Mouse (Mus musculus): ENCODE results near the gene Tfap2a.

Tfap2a gene

GRCm38 (mm10) chr13:40738196-40738880 lies at the start of gene Tfap2a:
Tfap2a (minus strand) TSS chr13:40738376.
- no peak for DNase-seq (ENCODE audit: low spot score in 2 of 2)

- peak in 1 of 2 experiments; percentile 5 for DNase-seq (ENCODE audit: low spot score in 2 of 2)
Measured at GRCm38 (mm10) chr13:40784202-40784771, 46.1 kb upstream of the Tfap2a start.

GRCm38 (mm10) chr13:40757995-40758394 lies 19.8 kb upstream of the Tfap2a start:
- peak in 1 of 2 experiments; percentile 38 for DNase-seq (ENCODE audit: low spot score in 2 of 2)

GRCm38 (mm10) chr13:40756356-40756755 lies 18.2 kb upstream of the Tfap2a start:
- no peak for DNase-seq (ENCODE audit: low spot score in 2 of 2)

- no peak for DNase-seq (ENCODE audit: low spot score in 2 of 2)
Measured at GRCm38 (mm10) chr13:40754091-40754490, 15.9 kb upstream of the Tfap2a start.

GRCm38 (mm10) chr13:40751889-40752288 lies 13.7 kb upstream of the Tfap2a start:
- DNase-seq (ENCODE audit: low spot score in 2 of 2): no peak

GRCm38 (mm10) chr13:40749603-40749905 lies 11.4 kb upstream of the Tfap2a start:
- DNase-seq (ENCODE audit: low spot score in 2 of 2): no peak

- no peak for DNase-seq (ENCODE audit: low spot score in 2 of 2)
Measured at GRCm38 (mm10) chr13:40748785-40749602, 10.8 kb upstream of the Tfap2a start.

GRCm38 (mm10) chr13:40744111-40744805 lies 6.1 kb upstream of the Tfap2a start:
- no peak for DNase-seq (ENCODE audit: low spot score in 2 of 2)

- no peak for DNase-seq (ENCODE audit: low spot score in 2 of 2)
Measured at GRCm38 (mm10) chr13:40743221-40743620, 5.0 kb upstream of the Tfap2a start.

- no peak for DNase-seq (ENCODE audit: low spot score in 2 of 2)
Measured at GRCm38 (mm10) chr13:40741841-40742550, 3.8 kb upstream of the Tfap2a start.

GRCm38 (mm10) chr13:40741436-40741835 lies 3.3 kb upstream of the Tfap2a start:
- DNase-seq (ENCODE audit: low spot score in 2 of 2): no peak

- no peak for DNase-seq (ENCODE audit: low spot score in 2 of 2)
Measured at GRCm38 (mm10) chr13:40740727-40741360, 2.7 kb upstream of the Tfap2a start.

GRCm38 (mm10) chr13:40739901-40740300 lies 1.7 kb upstream of the Tfap2a start:
- DNase-seq (ENCODE audit: low spot score in 2 of 2): no peak

- no peak for DNase-seq (ENCODE audit: low spot score in 2 of 2)
Measured at GRCm38 (mm10) chr13:40739121-40739650, 1.0 kb upstream of the Tfap2a start.

GRCm38 (mm10) chr13:40737761-40738160 lies 415 bp downstream of the Tfap2a start:
- DNase-seq (ENCODE audit: low spot score in 2 of 2): no peak

GRCm38 (mm10) chr13:40737099-40737498 lies 1.1 kb downstream of the Tfap2a start:
- no peak for DNase-seq (ENCODE audit: low spot score in 2 of 2)

- no peak for DNase-seq (ENCODE audit: low spot score in 2 of 2)
Measured at GRCm38 (mm10) chr13:40736107-40736780, 1.9 kb downstream of the Tfap2a start.

GRCm38 (mm10) chr13:40735416-40736106 lies 2.6 kb downstream of the Tfap2a start:
- no peak for DNase-seq (ENCODE audit: low spot score in 2 of 2)

All from left cerebral cortex, adult 9 months (tissue).